Mouse (Mus musculus) heart, postnatal 14 days (tissue): ENCODE results near the gene Cnpy2. TPM values are rescaled to one million over a fixed set of nuclear protein-coding genes. Genes with fewer than 3 reads are reported as not detected.

Experiments
- DNase-seq, 2 experiments: peaks; one replicate each; pipeline ENCODE4 v3.0.0; 2021 to 2022
- intact Hi-C: fragments of 180-260 bp; cut with DNase I; formaldehyde crosslinking; loops from one replicate; pipeline ENCODE4 v1.15.1; 2025
- total RNA-seq, 2 experiments: library from RNA; stranded (reverse); gene quantifications; 2 replicates each; pipeline ENCODE4 v1.2.3; 2021

The Cnpy2 gene
- total RNA-seq, 2 experiments from 2014 or later, result 58.1 to 66.7 TPM

DNA sequence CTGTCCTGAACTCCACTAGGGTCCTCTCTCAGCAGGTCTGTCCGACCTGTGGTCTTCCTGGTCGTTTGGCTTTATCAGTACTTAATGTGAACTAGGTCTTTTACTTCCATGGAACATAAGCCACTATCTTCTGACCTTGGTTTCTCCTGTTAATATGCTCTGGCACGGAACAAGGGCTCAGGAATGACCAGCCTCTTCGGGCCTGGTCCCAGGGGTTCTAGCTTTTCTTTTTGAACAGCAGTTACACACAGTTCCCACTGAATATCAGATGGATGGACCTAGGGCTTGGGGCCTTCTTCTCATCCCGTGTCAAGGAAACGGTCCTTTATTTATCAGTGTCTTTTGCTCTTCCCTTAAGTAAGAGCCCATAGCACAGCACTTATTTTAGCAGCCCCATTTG, 39.6 kb downstream of the Cnpy2 start:
- intact Hi-C loops, result no loop called here
- DNase-seq, result no peak

DNA sequence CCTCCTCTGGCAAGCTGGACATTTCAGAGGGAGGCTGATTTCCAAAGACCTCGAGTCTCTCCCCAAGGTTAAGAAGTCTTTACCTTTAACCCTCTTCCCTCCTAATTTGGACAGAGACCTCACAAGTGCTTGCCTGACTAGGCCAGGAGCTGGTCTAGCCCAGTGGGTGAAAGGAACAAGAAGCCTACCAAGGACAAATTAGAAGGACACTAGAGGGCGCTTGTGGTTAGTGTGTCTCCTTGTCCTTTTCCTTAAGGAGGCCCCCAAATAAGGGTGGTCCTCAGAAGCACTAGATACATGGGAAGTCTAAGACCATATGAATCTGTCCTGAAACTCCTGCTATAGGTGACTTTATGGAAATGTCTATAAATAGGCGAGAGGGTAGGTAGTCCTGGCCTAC, 40.3 kb downstream of the Cnpy2 start:
- DNase-seq, result peak in 1 of 2 experiments; percentile 45
- intact Hi-C loops, result no loop called here

DNA sequence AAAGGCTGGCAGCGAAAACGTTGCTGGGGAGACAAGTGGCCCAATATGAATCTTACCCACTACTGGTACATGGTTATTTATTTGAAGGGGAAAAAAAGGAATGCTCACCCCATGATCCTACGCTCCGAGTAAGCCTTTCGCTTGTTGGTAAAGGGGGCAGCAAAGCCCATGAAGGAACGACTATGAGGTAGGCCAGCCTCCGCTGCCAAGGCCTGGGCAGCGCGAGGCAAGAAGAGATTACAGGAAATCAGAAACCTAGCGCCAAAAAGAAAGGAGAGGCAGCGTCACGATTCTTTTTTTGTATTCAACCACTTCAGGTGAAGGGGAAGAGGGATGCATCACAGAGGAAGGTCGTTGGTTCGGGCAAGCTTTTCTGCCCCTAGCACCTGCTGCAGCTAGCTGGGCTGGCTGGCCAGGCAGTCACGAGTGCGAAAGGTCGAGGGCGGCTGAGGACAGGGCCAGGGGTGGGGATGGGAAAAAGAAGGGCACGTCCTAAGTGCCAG, 45.7 kb downstream of the Cnpy2 start:
- no peak for DNase-seq

GRCm38 (mm10) chr10:128368402-128369217, 46.4 kb downstream of the Cnpy2 start, which contains the start of gene Coq10a:
TSS of gene Coq10a (minus strand) at chr10:128368997.
- DNase-seq, result peak; percentile 91 to 93
- intact Hi-C loops, result loop anchor here (1.0 kb wide), 1 partner anchor 90 kb away; no protein-coding TSS in a partner anchor

More for the DNA sequence above, 45.7 kb downstream of the Cnpy2 start:
- intact Hi-C loops, result no loop called here

- no peak for DNase-seq
- intact Hi-C loops, result loop anchor here (1.0 kb wide), 1 partner anchor 89 kb away; no protein-coding TSS in a partner anchor
Observed at GRCm38 (mm10) chr10:128369218-128369543, 46.9 kb downstream of the Cnpy2 start.

DNA sequence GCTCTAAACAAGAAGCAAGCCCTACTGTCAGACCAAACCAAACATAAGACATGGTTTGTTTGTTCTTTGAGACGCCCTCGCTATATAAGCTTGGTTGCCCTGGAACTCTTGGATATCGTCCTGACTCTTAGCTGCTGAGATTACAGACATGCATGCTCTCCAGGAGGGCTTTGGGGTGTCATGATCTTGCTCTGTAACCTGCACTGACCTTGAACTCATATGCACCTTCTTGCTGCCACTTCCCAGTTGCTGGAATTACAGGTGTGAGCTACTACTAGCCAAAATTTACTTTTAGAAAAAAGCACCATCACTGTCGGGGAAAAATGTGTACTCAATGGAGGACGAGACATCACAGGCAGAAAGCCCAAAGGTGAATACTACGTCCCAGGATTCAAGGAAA, 47.3 kb downstream of the Cnpy2 start:
- intact Hi-C loops, result loop anchor here (1.0 kb wide), 1 partner anchor 89 kb away; no protein-coding TSS in a partner anchor
- DNase-seq, result no peak

DNA sequence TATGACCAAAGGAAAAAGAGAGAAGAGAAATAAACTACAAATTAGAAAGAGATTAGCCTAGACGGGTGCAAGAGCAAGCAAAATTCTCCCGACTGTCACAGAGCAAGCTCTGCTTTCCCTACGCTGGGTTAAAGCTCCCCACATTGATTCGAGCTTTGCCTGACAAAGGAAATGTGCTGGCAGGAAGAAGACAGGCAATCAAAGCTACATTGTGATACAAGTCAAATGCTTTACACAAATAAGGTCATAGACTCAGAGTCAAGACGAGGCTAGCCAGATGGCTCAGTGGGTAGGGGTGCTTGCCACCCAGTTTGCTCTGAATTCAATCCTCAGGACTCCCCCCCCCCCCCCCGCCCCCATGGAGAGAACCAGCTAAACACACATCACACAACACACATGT, 47.8 kb downstream of the Cnpy2 start:
- no peak for DNase-seq
- intact Hi-C loops, result no loop called here

DNA sequence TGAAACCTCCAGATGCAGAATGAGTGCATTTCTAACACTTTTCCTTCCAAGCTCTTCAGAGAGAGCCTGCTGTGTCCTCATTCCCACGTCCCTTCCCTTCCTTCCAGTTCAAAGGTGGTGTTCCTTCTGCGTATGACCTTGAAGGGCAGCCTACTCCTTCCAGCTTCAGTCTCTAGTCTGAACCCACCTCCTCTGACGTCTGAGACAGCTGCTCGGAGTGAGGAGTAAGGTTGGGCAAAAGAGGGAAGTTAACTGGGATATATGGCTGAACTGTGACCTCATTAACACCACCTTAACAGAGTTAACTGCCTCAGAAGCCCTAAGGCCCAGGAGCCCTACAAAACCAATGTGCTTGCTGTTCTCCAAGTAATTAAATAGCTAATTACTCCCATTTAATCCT, 48.3 kb downstream of the Cnpy2 start:
- DNase-seq, result no peak
- intact Hi-C loops, result no loop called here

DNA sequence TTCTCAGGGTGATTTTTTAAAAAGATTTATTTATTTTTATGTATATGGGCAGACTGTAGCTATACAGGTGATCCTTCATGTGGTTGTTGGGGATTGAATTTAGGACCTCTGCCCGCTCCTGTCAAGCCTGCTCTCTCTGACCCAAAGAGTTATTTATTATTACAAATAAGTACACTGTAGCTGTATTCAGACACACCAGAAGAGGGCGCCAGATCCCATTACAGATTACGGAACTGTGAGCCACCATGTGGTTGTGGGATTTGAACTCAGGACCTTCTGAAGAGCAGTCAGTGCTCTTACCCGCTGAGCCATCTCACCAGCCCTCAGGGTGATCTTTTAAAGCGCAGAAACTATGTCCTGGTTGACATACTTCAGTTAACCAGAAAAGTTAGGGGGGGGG, 49.9 kb downstream of the Cnpy2 start:
- intact Hi-C loops, result no loop called here
- no peak for DNase-seq

GRCm38 (mm10) chr10:128372989-128373748, 50.9 kb downstream of the Cnpy2 start:
- DNase-seq, result peak in 1 of 2 experiments; percentile 46
- intact Hi-C loops, result no loop called here

DNA sequence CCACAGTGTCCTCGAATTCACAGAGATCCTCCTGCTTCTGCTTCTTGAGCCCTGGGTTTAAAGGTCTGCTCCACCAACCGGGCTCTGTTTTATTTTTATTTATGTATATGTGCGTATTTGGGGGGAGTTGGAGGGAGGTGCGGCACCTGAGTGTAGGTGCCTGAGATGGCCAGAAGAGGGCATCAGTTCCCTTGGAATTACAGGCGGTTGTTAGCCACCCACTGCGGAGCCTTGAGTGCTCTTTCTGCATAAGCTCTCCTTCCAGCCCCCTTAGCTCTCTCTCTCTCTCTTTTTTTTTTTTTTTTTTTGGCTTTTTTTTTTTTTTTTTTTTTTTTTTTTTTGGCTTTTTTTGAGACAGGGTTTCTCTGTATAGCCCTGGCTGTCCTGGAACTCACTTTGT, 52.1 kb downstream of the Cnpy2 start:
- intact Hi-C loops, result no loop called here
- DNase-seq, result no peak

- DNase-seq, result no peak
- intact Hi-C loops, result loop anchor here (2.0 kb wide), 2 partner anchors 33 to 83 kb away; partner anchors contain the start of gene Smarcc2
Observed at GRCm38 (mm10) chr10:128376099-128376454, 53.8 kb downstream of the Cnpy2 start.

GRCm38 (mm10) chr10:128376455-128377211, 54.4 kb downstream of the Cnpy2 start, which contains the start of gene Ankrd52:
TSS of gene Ankrd52 (plus strand) at chr10:128377115.
- peak; percentile 95 to 97 for DNase-seq
- intact Hi-C loops, result loop anchor here (2.0 kb wide), 2 partner anchors 32 to 82 kb away; partner anchors contain the start of gene Smarcc2

Other genes with a start within 250 kb of the Cnpy2 start
- 1,000 to 10,000 TPM; 8,344 to 8,412 TPM for gene Atp5b, start 239.2 kb upstream of the Cnpy2 start, total RNA-seq
- 10 to 100 TPM; 27.2 to 27.4 TPM for gene Baz2a, start 230.9 kb upstream of the Cnpy2 start, total RNA-seq
- gene Rbms2, start 142.2 kb upstream of the Cnpy2 start, total RNA-seq, result 10 to 100 TPM; 79.3 to 82.2 TPM
- under 1 TPM; 0.60 to 0.90 TPM for gene Gls2, start 128.0 kb upstream of the Cnpy2 start, total RNA-seq
- gene Spryd4, start 110.7 kb upstream of the Cnpy2 start, total RNA-seq, result 10 to 100 TPM; 40.5 to 43.3 TPM
- gene Mip, start 96.6 kb upstream of the Cnpy2 start, total RNA-seq, result not detected
- 10 to 100 TPM in 1 of 2 experiments, 1 to 10 TPM in 1; 6.6 to 11.1 TPM for gene Timeless, start 90.4 kb upstream of the Cnpy2 start, total RNA-seq
- gene Apon, start 68.4 kb upstream of the Cnpy2 start, total RNA-seq, result under 1 TPM in 1 of 2 experiments, not detected in 1; 0.19 TPM
- gene Apof, start 53.8 kb upstream of the Cnpy2 start, total RNA-seq, result not detected
- 10 to 100 TPM; 10.5 to 11.2 TPM for gene Stat2, start 51.9 kb upstream of the Cnpy2 start, total RNA-seq
- gene Il23a, start 23.7 kb upstream of the Cnpy2 start, total RNA-seq, result under 1 TPM; 0.22 to 0.26 TPM
- 10 to 100 TPM; 13.2 to 13.7 TPM for gene Pan2, start 19.1 kb upstream of the Cnpy2 start, total RNA-seq
- 1,000 to 10,000 TPM; 1,195 to 1,221 TPM for gene Cs, start 15.3 kb downstream of the Cnpy2 start, total RNA-seq
- 100 to 1,000 TPM; 208 to 209 TPM for gene Coq10a, start 46.5 kb downstream of the Cnpy2 start, total RNA-seq
- gene Ankrd52, start 54.7 kb downstream of the Cnpy2 start, total RNA-seq, result 10 to 100 TPM; 46.5 to 47.5 TPM
- not detected for gene Slc39a5, start 78.8 kb downstream of the Cnpy2 start, total RNA-seq
- 10 to 100 TPM; 43.6 to 45.6 TPM for gene Nabp2, start 89.0 kb downstream of the Cnpy2 start, total RNA-seq
- 10 to 100 TPM; 19.7 to 19.8 TPM for gene Rnf41, start 89.2 kb downstream of the Cnpy2 start, total RNA-seq
- 10 to 100 TPM; 76.6 to 80.5 TPM for gene Smarcc2, start 136.8 kb downstream of the Cnpy2 start, total RNA-seq
- gene Myl6, start 171.7 kb downstream of the Cnpy2 start, total RNA-seq, result 100 to 1,000 TPM; 357 to 392 TPM
- 1 to 10 TPM; 3.3 to 4.3 TPM for gene Myl6b, start 176.2 kb downstream of the Cnpy2 start, total RNA-seq
- 10 to 100 TPM; 22.3 to 23.6 TPM for gene Esyt1, start 203.4 kb downstream of the Cnpy2 start, total RNA-seq
- 1 to 10 TPM; 7.0 to 8.4 TPM for gene Zc3h10, start 225.3 kb downstream of the Cnpy2 start, total RNA-seq
- gene Rpl41, start 226.8 kb downstream of the Cnpy2 start, total RNA-seq, result 1,000 to 10,000 TPM; 1,645 to 1,937 TPM
- 10 to 100 TPM; 48.4 to 51.6 TPM for gene Pa2g4, start 243.5 kb downstream of the Cnpy2 start, total RNA-seq